Mouse (Mus musculus): ENCODE measurements around the gene March4. TPM values are rescaled to one million over a fixed set of nuclear protein-coding genes. Genes with fewer than 3 reads are reported as not detected.

The March4 gene
- polyA plus RNA-seq, 1 experiment from 2014 or later = 0.37 TPM

- POLR2A ChIA-PET = interaction anchor here (1.1 kb wide), 1 partner anchor 107 kb away, joined by 3 read pairs; no protein-coding TSS in a partner anchor
- H3K27me3 ChIP-seq = no peaks in the 10 kb centered on the region
- in situ Hi-C loops (cut with MboI; ENCODE audit: low pct_unique_long_range_greater_than_20kb) = no loop called here
- no peak for ATAC-seq
- CTCF ChIA-PET = no interaction called here
- DNase-seq (ENCODE audit: low read depth, low spot score) = no peak
- TF ChIP-seq CTCF (IDR thresholded peaks at IDR 0.05) = no peak
Measured at GRCm38 (mm10) chr1:72399720-72400401, 136.9 kb downstream of the March4 start.

DNA sequence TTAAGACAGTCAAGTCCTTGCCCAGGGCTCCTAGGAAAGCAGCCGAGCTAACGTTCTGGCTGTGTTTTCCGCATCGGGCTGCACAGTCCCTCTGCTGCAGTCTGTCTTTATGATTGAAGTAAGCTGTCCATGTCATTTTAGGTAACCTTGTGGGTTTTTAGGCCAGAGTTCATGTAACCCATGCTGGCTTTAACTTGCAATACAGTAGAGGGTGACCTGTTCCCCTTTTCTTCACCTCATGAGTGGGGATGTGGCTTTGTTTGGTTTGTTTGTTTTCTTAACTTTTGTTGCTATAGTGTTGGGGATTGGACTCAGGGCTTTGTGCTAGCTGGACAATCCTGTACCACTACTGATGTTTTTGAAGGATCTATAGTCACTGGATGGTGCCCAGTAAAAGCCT lies 146.3 kb downstream of the March4 start:
- no peaks in the 10 kb centered on the region for H3K27me3 ChIP-seq
- ATAC-seq = no peak
- in situ Hi-C loops (cut with MboI; ENCODE audit: low pct_unique_long_range_greater_than_20kb) = no loop called here
- no peak for DNase-seq (ENCODE audit: low read depth, low spot score)
- no peak for TF ChIP-seq CTCF (IDR thresholded peaks at IDR 0.05)
- POLR2A ChIA-PET = no interaction called here
- CTCF ChIA-PET = no interaction called here

DNA sequence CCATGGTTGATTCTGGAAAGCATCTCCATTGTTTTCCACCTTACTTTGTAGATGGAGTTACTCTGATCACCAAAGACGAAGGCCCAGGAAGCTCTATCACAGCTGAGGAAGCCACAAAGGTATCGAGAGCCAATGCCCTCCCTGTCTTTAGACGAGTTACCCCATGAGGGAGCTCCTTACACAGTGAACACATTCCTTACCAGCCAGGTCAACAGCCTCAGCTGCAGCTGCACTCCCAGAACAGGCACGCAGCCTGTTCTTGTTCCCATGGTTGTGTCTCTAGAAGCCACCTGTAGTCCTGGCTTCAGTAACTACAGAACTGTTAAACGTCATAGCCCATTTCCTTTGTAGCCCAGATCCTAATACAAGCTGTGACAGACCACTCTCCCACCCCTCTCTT lies 153.1 kb downstream of the March4 start:
- in situ Hi-C loops (cut with MboI; ENCODE audit: low pct_unique_long_range_greater_than_20kb) = no loop called here
- ChIA-PET POLR2A (no interaction called here), CTCF (interaction anchor here (1.0 to 1.1 kb wide), 2 partner anchors 12 to 15 kb away, joined by 3 read pairs; no protein-coding TSS in a partner anchor)
- no peak for ATAC-seq
- no peak for DNase-seq (ENCODE audit: low read depth, low spot score)
- TF ChIP-seq CTCF (IDR thresholded peaks at IDR 0.05) = no peak
- no peaks in the 10 kb centered on the region for H3K27me3 ChIP-seq

- in situ Hi-C loops (cut with MboI; ENCODE audit: low pct_unique_long_range_greater_than_20kb) = no loop called here
- POLR2A ChIA-PET = no interaction called here
- CTCF ChIA-PET = interaction anchor here (1.0 kb wide), 1 partner anchor 11 kb away, joined by 3 read pairs; no protein-coding TSS in a partner anchor
- ATAC-seq (no peak), DNase-seq (ENCODE audit: low read depth, low spot score) (no peak)
- no peak for TF ChIP-seq CTCF (IDR thresholded peaks at IDR 0.05)
- H3K27me3 ChIP-seq = no peaks in the 10 kb centered on the region
Measured at GRCm38 (mm10) chr1:72383056-72383455, 153.7 kb downstream of the March4 start.

- no peaks in the 10 kb centered on the region for H3K27me3 ChIP-seq
- POLR2A ChIA-PET = no interaction called here
- CTCF ChIA-PET = no interaction called here
Measured at GRCm38 (mm10) chr1:72380544-72380943, 156.2 kb downstream of the March4 start.

GRCm38 (mm10) chr1:72379752-72380353 lies 156.9 kb downstream of the March4 start:
- DNase-seq (ENCODE audit: low read depth, low spot score) = no peak
- CTCF ChIA-PET = no interaction called here
- no peak for TF ChIP-seq CTCF (IDR thresholded peaks at IDR 0.05)
- POLR2A ChIA-PET = no interaction called here
- in situ Hi-C loops (cut with MboI; ENCODE audit: low pct_unique_long_range_greater_than_20kb) = no loop called here
- no peak for ATAC-seq
- H3K27me3 ChIP-seq = no peaks in the 10 kb centered on the region

More at GRCm38 (mm10) chr1:72380544-72380943, 156.2 kb downstream of the March4 start:
- ATAC-seq = no peak
- in situ Hi-C loops (cut with MboI; ENCODE audit: low pct_unique_long_range_greater_than_20kb) = no loop called here
- TF ChIP-seq CTCF (IDR thresholded peaks at IDR 0.05) = peak; percentile 26
- no peak for DNase-seq (ENCODE audit: low read depth, low spot score)

DNA sequence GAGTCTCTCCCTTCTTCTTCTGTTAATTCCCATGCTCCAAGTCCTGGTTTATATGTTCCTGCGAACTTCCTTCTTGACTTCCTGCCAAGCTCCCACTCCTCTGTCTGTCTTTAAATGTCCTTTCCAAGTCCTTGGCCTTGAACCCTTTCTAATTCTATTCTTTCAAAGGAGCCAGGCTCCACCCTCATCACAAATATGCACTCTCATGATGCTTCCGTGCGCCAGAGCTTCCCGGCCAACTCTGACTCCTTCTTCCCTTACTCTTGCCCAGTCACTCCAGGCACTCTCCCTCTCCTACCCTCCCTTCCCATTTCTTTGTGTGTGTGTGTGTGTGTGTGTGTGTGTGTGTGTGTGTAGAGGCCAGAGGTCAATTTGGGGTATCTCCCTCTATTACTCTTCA lies 158.6 kb downstream of the March4 start:
- ATAC-seq = no peak
- POLR2A ChIA-PET = interaction anchor here (0.6 kb wide), 1 partner anchor 1340 kb away, joined by 8 read pairs; no protein-coding TSS in a partner anchor
- in situ Hi-C loops (cut with MboI; ENCODE audit: low pct_unique_long_range_greater_than_20kb) = no loop called here
- CTCF ChIA-PET = no interaction called here
- no peak for TF ChIP-seq CTCF (IDR thresholded peaks at IDR 0.05)
- no peaks in the 10 kb centered on the region for H3K27me3 ChIP-seq
- no peak for DNase-seq (ENCODE audit: low read depth, low spot score)

Other genes with a start within 250 kb of the March4 start
- gene Xrcc5, start 229.5 kb downstream of the March4 start, polyA plus RNA-seq (2021) = 38.5 TPM
- gene Smarcal1, start 46.3 kb upstream of the March4 start, polyA plus RNA-seq (2021) = 33.6 TPM
- gene Ankar, start 163.6 kb upstream of the March4 start, polyA plus RNA-seq (2021) = not detected
- 628 TPM for gene Rpl37a, start 174.4 kb upstream of the March4 start, polyA plus RNA-seq (2021)